Mouse (Mus musculus) myocyte (in vitro differentiated cells): ENCODE results near the gene Gfra1. TPM values are rescaled to one million over a fixed set of nuclear protein-coding genes. Genes with fewer than 3 reads are reported as not detected.

ENCODE experiments used
- H3K27me3 ChIP-seq: one replicate; pipeline ENCODE4 v1.6.1; 2011; ENCODE audit not compliant: control insufficient read depth, insufficient read depth, insufficient read length
- H3K36me3 ChIP-seq: one replicate; pipeline ENCODE4 v1.6.1; 2011; ENCODE audit not compliant: control insufficient read depth, insufficient read depth
- H3K4me2 ChIP-seq: one replicate; pipeline ENCODE4 v1.6.1; 2011; ENCODE audit warnings: low read depth, control low read depth
- H3K4me3 ChIP-seq: one replicate; pipeline ENCODE4 v1.5.1; 2011; ENCODE audit warnings: mild to moderate bottlenecking, control low read depth, moderate library complexity
- H3K79me2 ChIP-seq: one replicate; pipeline ENCODE4 v1.6.1; 2011; ENCODE audit not compliant: control insufficient read depth, insufficient read depth
- H3ac ChIP-seq: one replicate; pipeline ENCODE4 v1.6.1; 2011; ENCODE audit not compliant: control insufficient read depth, insufficient read length
- CEBPB ChIP-seq: IDR thresholded peaks from 2 replicates; pipeline ENCODE4 v1.6.1; 2011; ENCODE audit warnings: mild to moderate bottlenecking, moderate library complexity; ENCODE audit not compliant: poor library complexity, insufficient read depth, severe bottlenecking
- E2F4 ChIP-seq: IDR thresholded peaks from one replicate; pipeline ENCODE4 v1.6.1; 2011; ENCODE audit warnings: mild to moderate bottlenecking, control low read depth, moderate library complexity; ENCODE audit not compliant: insufficient read depth
- MAX ChIP-seq: IDR thresholded peaks from one replicate; pipeline ENCODE4 v1.6.1; 2011; ENCODE audit warnings: low read depth, mild to moderate bottlenecking, control low read depth
- MYOD1 ChIP-seq, 3 experiments: IDR thresholded peaks; one replicate each; pipeline ENCODE4 v1.6.1; 2011; ENCODE audit warnings: control low read depth in 2 of 3, low read depth in 2 of 3, mild to moderate bottlenecking in 2 of 3, moderate library complexity in 1 of 3; ENCODE audit not compliant: insufficient read length in 2 of 3, control insufficient read depth in 1 of 3
- MYOG ChIP-seq, 3 experiments: IDR thresholded peaks; one replicate each; pipeline ENCODE4 v1.6.1; 2011; ENCODE audit warnings: control low read depth in 2 of 3, low read depth in 2 of 3, mild to moderate bottlenecking in 2 of 3; ENCODE audit not compliant: insufficient read length in 2 of 3, control insufficient read depth in 1 of 3, insufficient read depth in 1 of 3
- POLR2A ChIP-seq: IDR thresholded peaks from one replicate; pipeline ENCODE4 v1.6.1; 2011; ENCODE audit warnings: low read depth, mild to moderate bottlenecking, control low read depth, moderate library complexity; ENCODE audit not compliant: insufficient read length
- POLR2AphosphoS2 ChIP-seq: IDR thresholded peaks from one replicate; pipeline ENCODE4 v1.6.1; 2011; ENCODE audit warnings: low read depth, control low read depth; ENCODE audit not compliant: insufficient read length
- REST ChIP-seq: IDR thresholded peaks from one replicate; pipeline ENCODE4 v1.6.1; 2011; ENCODE audit warnings: mild to moderate bottlenecking, control low read depth, moderate library complexity; ENCODE audit not compliant: insufficient read depth, insufficient read length
- SRF ChIP-seq: IDR thresholded peaks from one replicate; pipeline ENCODE4 v1.6.1; 2011; ENCODE audit warnings: low read depth; ENCODE audit not compliant: control insufficient read depth, insufficient read length
- TCF12 ChIP-seq: IDR thresholded peaks from one replicate; pipeline ENCODE4 v1.6.1; 2011; ENCODE audit warnings: mild to moderate bottlenecking, control low read depth; ENCODE audit not compliant: poor library complexity, insufficient read depth, severe bottlenecking
- TCF3 ChIP-seq: IDR thresholded peaks from one replicate; pipeline ENCODE4 v1.6.1; 2011; ENCODE audit warnings: low read depth, control low read depth; ENCODE audit not compliant: insufficient read length
- USF1 ChIP-seq: IDR thresholded peaks from one replicate; pipeline ENCODE4 v1.6.1; 2011; ENCODE audit warnings: low read depth, mild to moderate bottlenecking, control low read depth, moderate library complexity
- polyA plus RNA-seq: library from polyadenylated mRNA; unstranded; fragments of >200 nt; fragmentation: generic; extraction: Trizol; gene quantifications from one replicate; pipeline ENCODE4 v1.2.1, GENCODE M21; 2012; ENCODE audit warnings: missing spikeins

Gfra1 gene
- polyA plus RNA-seq, 1 experiment, result 4.6 TPM

DNA sequence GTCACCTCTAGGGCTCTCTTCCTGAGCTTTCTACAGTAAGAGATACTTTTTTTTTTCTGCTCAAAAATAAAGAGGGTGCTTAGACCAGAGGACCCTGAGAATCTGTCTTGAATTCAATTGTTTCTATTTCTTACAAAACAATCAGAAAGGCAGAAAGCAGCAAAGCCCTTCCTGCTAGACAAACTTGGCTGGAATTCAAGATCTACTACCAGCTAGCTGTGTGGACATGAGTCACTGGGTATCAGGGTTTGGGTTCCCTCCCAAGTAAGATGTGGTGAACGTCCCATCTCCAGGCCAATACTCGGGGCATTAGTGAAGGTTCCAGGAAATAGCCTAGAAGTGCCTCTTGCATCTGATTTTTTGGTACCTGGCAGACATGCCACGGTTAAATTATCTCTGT, 18.8 kb downstream of the Gfra1 start:
- no peaks in the 10 kb centered on the region for H3K36me3 ChIP-seq
- TF ChIP-seq POLR2AphosphoS2 (no peak), E2F4 (no peak), MYOG (IDR thresholded peaks at IDR 0.05; ENCODE audit: control insufficient read depth in 1 of 3, insufficient read depth in 1 of 3, insufficient read length in 2 of 3, low read depth in 2 of 3) (no peak), REST (no peak)
- H3K27me3 ChIP-seq, result no peaks in the 10 kb centered on the region

DNA sequence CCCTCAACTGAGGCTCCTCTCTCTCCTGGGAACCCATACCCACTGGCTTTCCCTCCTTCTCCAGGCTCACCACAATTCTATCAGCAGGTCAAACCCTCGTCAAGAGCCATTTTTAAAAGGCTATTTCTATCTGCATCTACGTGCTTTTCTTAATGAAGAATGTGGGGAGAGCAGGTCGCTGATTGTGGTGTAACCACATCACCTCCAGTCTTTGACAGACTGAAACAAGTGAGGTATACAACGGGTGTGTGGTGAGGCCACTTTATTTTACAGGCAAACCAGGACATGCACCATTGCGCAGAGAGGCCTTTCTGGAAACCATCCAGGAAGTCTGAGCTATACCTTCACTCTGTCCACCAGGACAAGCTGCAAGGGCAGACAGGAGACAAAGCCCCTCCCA, 19.8 kb downstream of the Gfra1 start:
- Histone ChIP-seq H3K27me3 (no peaks in the 10 kb centered on the region), H3K4me2 (no peak overlapping the region), H3K4me3 (no peak overlapping the region), H3ac (no peak overlapping the region), H3K79me2 (no peaks in the 10 kb centered on the region), H3K36me3 (no peaks in the 10 kb centered on the region)
- no peak for TF ChIP-seq SRF
- TF ChIP-seq POLR2AphosphoS2, result no peak
- TF ChIP-seq TCF3, result no peak
- no peak for TF ChIP-seq TCF12
- no peak for TF ChIP-seq E2F4
- no peak for TF ChIP-seq USF1
- no peak for TF ChIP-seq CEBPB
- TF ChIP-seq REST, result no peak
- TF ChIP-seq MYOG (IDR thresholded peaks at IDR 0.05; ENCODE audit: control insufficient read depth in 1 of 3, insufficient read depth in 1 of 3, insufficient read length in 2 of 3, low read depth in 2 of 3), result no peak
- no peak for TF ChIP-seq MAX
- no peak for TF ChIP-seq MYOD1 (IDR thresholded peaks at IDR 0.05; ENCODE audit: control insufficient read depth in 1 of 3, insufficient read length in 2 of 3, low read depth in 2 of 3)
- TF ChIP-seq POLR2A, result no peak

More for the DNA sequence above, 18.8 kb downstream of the Gfra1 start:
- H3K4me2 ChIP-seq, result peak overlapping the region; percentile 74
- H3ac ChIP-seq, result no peak overlapping the region
- H3K4me3 ChIP-seq, result no peak overlapping the region
- H3K79me2 ChIP-seq, result no peaks in the 10 kb centered on the region

DNA sequence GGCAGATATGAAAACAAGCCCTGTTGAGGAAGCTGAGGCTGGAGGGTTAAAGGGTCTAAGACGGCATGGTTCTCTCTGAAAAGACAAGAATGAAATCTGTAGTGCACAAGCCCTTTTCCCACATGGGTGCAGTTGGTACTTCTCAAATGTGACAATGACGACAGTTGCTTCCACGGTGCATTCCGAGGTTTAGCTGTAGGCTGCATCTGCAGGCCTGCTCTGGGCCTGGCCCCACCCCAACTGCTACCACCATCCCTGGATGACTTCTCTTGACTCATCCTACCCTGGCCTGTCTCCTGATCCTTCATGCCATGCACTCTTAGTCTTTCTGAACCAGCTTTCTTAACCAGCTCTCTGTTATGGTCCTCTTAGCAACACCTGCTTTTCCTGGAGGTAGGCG, 22.9 kb downstream of the Gfra1 start:
- H3ac ChIP-seq, result no peak overlapping the region
- peak; percentile 60 for TF ChIP-seq TCF3
- TF ChIP-seq MAX, result no peak
- TF ChIP-seq MYOG (IDR thresholded peaks at IDR 0.05; ENCODE audit: control insufficient read depth in 1 of 3, insufficient read depth in 1 of 3, insufficient read length in 2 of 3, low read depth in 2 of 3), result peak in 2 of 3 experiments; percentile 72 to 93
- no peak for TF ChIP-seq CEBPB
- TF ChIP-seq MYOD1 (IDR thresholded peaks at IDR 0.05; ENCODE audit: control insufficient read depth in 1 of 3, insufficient read length in 2 of 3, low read depth in 2 of 3), result peak in 2 of 3 experiments; percentile 64 to 89
- TF ChIP-seq SRF, result no peak
- TF ChIP-seq USF1, result no peak
- peak; percentile 48 for TF ChIP-seq TCF12
- TF ChIP-seq POLR2A, result no peak
- no peak for TF ChIP-seq REST
- no peak for TF ChIP-seq E2F4
- TF ChIP-seq POLR2AphosphoS2, result no peak
- H3K4me2 ChIP-seq, result peak overlapping the region; percentile 3
- no peaks in the 10 kb centered on the region for H3K79me2 ChIP-seq
- H3K36me3 ChIP-seq, result no peaks in the 10 kb centered on the region
- no peak overlapping the region for H3K4me3 ChIP-seq
- no peaks in the 10 kb centered on the region for H3K27me3 ChIP-seq

DNA sequence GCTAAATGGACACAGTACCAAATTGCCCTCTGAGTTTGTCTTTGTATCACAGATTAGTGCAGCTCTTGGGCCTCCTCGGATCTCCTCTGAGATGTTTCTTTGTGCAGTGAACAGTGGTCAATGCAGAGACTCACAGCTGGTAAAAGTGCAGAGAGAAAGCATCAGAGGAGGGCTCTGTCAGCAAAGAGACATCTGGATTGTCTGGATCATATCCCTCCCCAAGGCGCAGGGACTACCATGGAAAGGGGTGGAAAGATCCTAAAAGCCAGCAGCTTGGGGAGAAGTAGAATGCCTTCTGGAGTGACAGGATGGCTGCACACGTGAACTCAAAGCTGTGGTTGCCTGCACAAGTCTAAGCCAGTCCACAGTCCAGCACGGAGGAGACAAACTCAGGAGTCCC, 27.2 kb downstream of the Gfra1 start:
- TF ChIP-seq MYOG (IDR thresholded peaks at IDR 0.05; ENCODE audit: control insufficient read depth in 1 of 3, insufficient read depth in 1 of 3, insufficient read length in 2 of 3, low read depth in 2 of 3), result no peak
- no peak for TF ChIP-seq MAX
- no peak for TF ChIP-seq REST
- no peak for TF ChIP-seq SRF
- no peak for TF ChIP-seq USF1
- TF ChIP-seq POLR2AphosphoS2, result no peak
- no peak for TF ChIP-seq TCF12
- TF ChIP-seq TCF3, result no peak
- no peak for TF ChIP-seq POLR2A
- no peak for TF ChIP-seq CEBPB
- TF ChIP-seq E2F4, result no peak
- no peak for TF ChIP-seq MYOD1 (IDR thresholded peaks at IDR 0.05; ENCODE audit: control insufficient read depth in 1 of 3, insufficient read length in 2 of 3, low read depth in 2 of 3)

DNA sequence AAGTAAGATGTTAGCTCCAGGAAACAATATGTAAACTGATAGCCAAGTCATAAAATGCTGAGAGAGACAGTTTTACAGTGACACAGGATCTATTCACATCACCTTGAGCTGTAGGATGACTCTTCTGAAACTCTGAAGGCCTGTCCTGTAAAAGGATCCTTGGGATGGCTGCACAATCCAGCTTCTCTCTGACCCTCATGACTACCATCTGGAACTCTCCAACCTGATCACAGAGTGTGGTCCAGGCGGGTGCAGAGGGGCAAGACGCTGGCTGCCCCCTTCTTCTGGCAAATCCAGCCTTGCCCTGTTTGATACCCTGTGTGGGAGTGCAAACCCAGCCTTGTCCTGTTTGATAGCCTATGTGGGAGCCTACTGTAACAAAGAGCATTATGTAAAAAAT, 28.4 kb downstream of the Gfra1 start:
- no peak overlapping the region for H3ac ChIP-seq
- no peak for TF ChIP-seq TCF12
- no peak for TF ChIP-seq MYOG (IDR thresholded peaks at IDR 0.05; ENCODE audit: control insufficient read depth in 1 of 3, insufficient read depth in 1 of 3, insufficient read length in 2 of 3, low read depth in 2 of 3)
- TF ChIP-seq MAX, result no peak

More for the DNA sequence above, 27.2 kb downstream of the Gfra1 start:
- no peaks in the 10 kb centered on the region for H3K79me2 ChIP-seq
- H3ac ChIP-seq, result no peak overlapping the region
- no peak overlapping the region for H3K4me2 ChIP-seq
- no peaks in the 10 kb centered on the region for H3K36me3 ChIP-seq
- no peaks in the 10 kb centered on the region for H3K27me3 ChIP-seq
- no peak overlapping the region for H3K4me3 ChIP-seq

More for the DNA sequence above, 28.4 kb downstream of the Gfra1 start:
- Histone ChIP-seq H3K27me3 (no peaks in the 10 kb centered on the region), H3K4me2 (no peak overlapping the region), H3K79me2 (no peaks in the 10 kb centered on the region), H3K36me3 (no peaks in the 10 kb centered on the region), H3K4me3 (no peak overlapping the region)
